ENCODE assay signal across 8 mouse cellular contexts in genomic region chr8:22185431-22186397, GRCm38 (mm10). TPM values are rescaled to one million over a fixed set of nuclear protein-coding genes. Genes with fewer than 3 reads are reported as not detected.
DNase-seq lines count a peak whose midpoint lies in the region; ATAC-seq and TF ChIP-seq lines count a peak whose summit lies in the region.

TSS of gene Ckap2 (minus strand) at chr8:22185819.

- no peaks in the 10 kb centered on the region for H3K4me1 ChIP-seq in cortical plate, adult 2 months (ENCODE audit: control insufficient read depth, insufficient read depth, low read length)
- H3K4me1 ChIP-seq in megakaryocyte, embryonic 14.5 days = peaks cover 36% of the 10 kb centered on the region

- ATAC-seq in activated CD4-positive, CD25-positive, alpha-beta regulatory T cell, adult 4 months = peak; percentile 94

- H3K9me3 ChIP-seq in megakaryocyte, embryonic 14.5 days = no peaks in the 10 kb centered on the region

- 0 out of 2 replicates have a peak, but pooled peaks have one; percentile 13 for TF ChIP-seq POLR2A in cortical plate, adult 2 months (IDR thresholded peaks at IDR 0.05; ENCODE audit: extremely low read depth, insufficient read depth, low read length)

- H3K36me3 ChIP-seq in megakaryocyte, embryonic 14.5 days (replicated peaks; ENCODE audit: low read length) = no peaks in the 10 kb centered on the region

- H3K27ac ChIP-seq in cortical plate, adult 2 months (ENCODE audit: insufficient read depth, low read length) = no peak within 1 kb of the TSS

- peak; percentile 76 to 78 for DNase-seq in gastrocnemius, adult 8-10 months (ENCODE audit: low spot score in 2 of 2)
- peak; percentile 58 for DNase-seq in hindlimb bud, embryonic 11.5 days (ENCODE audit: extremely low spot score, low read depth, low spot score)
- DNase-seq in left cerebral cortex, adult 8-10 months (ENCODE audit: low spot score in 2 of 2) = peak; percentile 63 to 66
- DNase-seq in right cerebral cortex, postnatal 10 days (ENCODE audit: low spot score in 2 of 2) = peak; percentile 92 to 93
- DNase-seq in urinary bladder, postnatal 25 days (ENCODE audit: low spot score) = peak; percentile 83

- H3K27me3 ChIP-seq in megakaryocyte, embryonic 14.5 days (replicated peaks) = peaks cover 5% of the 10 kb centered on the region

- TF ChIP-seq CTCF in cortical plate, adult 2 months (IDR thresholded peaks at IDR 0.05; ENCODE audit: extremely low read depth, insufficient read depth, low read length) = no peak

- peak within 1 kb of the TSS; percentile 37 for H3K4me3 ChIP-seq in cortical plate, adult 2 months (ENCODE audit: insufficient read depth, low read length)
- peak within 1 kb of the TSS; percentile 97 for H3K4me3 ChIP-seq in megakaryocyte, embryonic 14.5 days (replicated peaks)

RNA-seq across cellular contexts. Expression of gene Ckap2, which starts in this region (rescaled TPM):
- polyA plus RNA-seq in activated CD4-positive, CD25-positive, alpha-beta regulatory T cell, adult 4 months (2017; shearing (Covaris generic)) = 10 to 100 TPM; 13.3 to 14.9 TPM
- polyA plus RNA-seq in cortical plate, adult 2 months (2012; rRNA removed) = 0.85 and 1.7 TPM in 2 replicates
- total RNA-seq in gastrocnemius, adult 8-10 months (2022) = under 1 TPM in 1 of 4 experiments, not detected in 3; 0.29 TPM
- total RNA-seq in left cerebral cortex, adult 8-10 months (2022) = under 1 TPM in 3 of 4 experiments, not detected in 1; 0.30 to 0.63 (median 0.51) TPM
- 2.2 TPM in 1 of 2 replicates, not detected in the other for polyA plus RNA-seq in megakaryocyte, embryonic 14.5 days (2012; ENCODE audit: insufficient read depth, low replicate concordance)

Comparison
In these comparisons a context has a peak if more than half of its experiments do, and no peak if none do; other contexts are left out.
1. Peak in DNase-seq in gastrocnemius, adult 8-10 months; RNA of the gene not detected or under 1 TPM.
2. Peak in DNase-seq in left cerebral cortex, adult 8-10 months; RNA of the gene not detected or under 1 TPM.